Mouse (Mus musculus) embryonic stem cell, embryonic (primary cell): ENCODE measurements around the gene Rtel1.

Source experiments
- CTCF ChIA-PET, 4 experiments: fragments of 300-600 bp in 2 of 4; fragments of 350-600 bp in 2 of 4; sonication (Branson Sonifier 250); formaldehyde crosslinking; loops; one replicate each; lab custom pipeline; 2022; ENCODE audit warnings: inconsistent platforms in 2 of 4; lab: Charles Lee
- POLR2A ChIA-PET, 4 experiments: fragments of 300-600 bp in 2 of 4; fragments of 350-600 bp in 2 of 4; sonication (Branson Sonifier 250); formaldehyde crosslinking; loops; one replicate each; lab custom pipeline; 2022; ENCODE audit warnings: antibody characterized with exemption in 4 of 4, inconsistent platforms in 1 of 4; lab: Charles Lee

Rtel1 gene

GRCm38 (mm10) chr2:181392600-181393213 lies 73.2 kb downstream of the Rtel1 start:
- ChIA-PET POLR2A (interaction anchor here in 2 of 4 experiments (1.2 to 1.3 kb wide), 2 partner anchors 128 to 207 kb away, joined by 3 read pairs; partner anchors contain the start of genes Dnajc5 (in 1 of the 2) and Samd10 (in 1 of the 2)), CTCF (interaction anchor here (0.6 to 2.1 kb wide), 24 partner anchors 12 to 286 kb away, joined by 3 to 12 read pairs (median 4); partner anchors contain the start of genes Fndc11 (in 2 of the 4), Tpd52l2 (in 2 of the 4), Abhd16b (in 1 of the 4) and Arfrp1 (in 1 of the 4))

- CTCF ChIA-PET, result interaction anchor here in 3 of 4 experiments (0.6 to 2.1 kb wide), 9 partner anchors 24 to 312 kb away, joined by 3 to 12 read pairs (median 4); partner anchors contain the start of gene Tpd52l2 (in 1 of the 3)
Measured at GRCm38 (mm10) chr2:181394086-181394485, 74.5 kb downstream of the Rtel1 start.

GRCm38 (mm10) chr2:181397207-181397761 lies 77.7 kb downstream of the Rtel1 start:
- CTCF ChIA-PET, result interaction anchor here in 2 of 4 experiments (0.5 to 0.8 kb wide), 3 partner anchors 86 to 282 kb away, joined by 3 read pairs; partner anchors contain the start of gene Tpd52l2 (in 1 of the 2)

More at GRCm38 (mm10) chr2:181394086-181394485, 74.5 kb downstream of the Rtel1 start:
- POLR2A ChIA-PET, result interaction anchor here in 1 of 4 experiments (1.2 kb wide), 1 partner anchor 161 kb away, joined by 4 read pairs; no protein-coding TSS in a partner anchor

GRCm38 (mm10) chr2:181401497-181401896 lies 82.0 kb downstream of the Rtel1 start:
- POLR2A ChIA-PET, result interaction anchor here in 3 of 4 experiments (0.6 to 1.5 kb wide), 4 partner anchors 9 to 268 kb away, joined by 3 to 8 read pairs (median 4); no protein-coding TSS in a partner anchor
- CTCF ChIA-PET, result interaction anchor here (0.6 to 1.2 kb wide), 7 partner anchors 9 to 193 kb away, joined by 3 to 6 read pairs (median 3); no protein-coding TSS in a partner anchor

More at GRCm38 (mm10) chr2:181397207-181397761, 77.7 kb downstream of the Rtel1 start:
- POLR2A ChIA-PET, result interaction anchor here in 2 of 4 experiments (0.6 to 1.3 kb wide), 2 partner anchors 21 to 303 kb away, joined by 3 to 5 read pairs; no protein-coding TSS in a partner anchor

GRCm38 (mm10) chr2:181403722-181404121 lies 84.2 kb downstream of the Rtel1 start:
- CTCF ChIA-PET, result no interaction called here
- POLR2A ChIA-PET, result no interaction called here
